Mouse (Mus musculus): ENCODE data around the gene Magi1.
"Not testable (repeated sequence)": the region's sequence is repeated elsewhere in the genome, so short reads cannot be mapped to it uniquely, and the experiment has no call there.

Gene Magi1

GRCm38 (mm10) chr6:94060621-94061213, 223.0 kb downstream of the Magi1 start:
- no peak for DNase-seq (ENCODE audit: low spot score)

- DNase-seq (ENCODE audit: low spot score), result no peak
These were observed 224.6 kb downstream of the Magi1 start for GRCm38 (mm10) chr6:94059090-94059489.

GRCm38 (mm10) chr6:94053920-94054319, 229.8 kb downstream of the Magi1 start:
- peak; percentile 84 for DNase-seq (ENCODE audit: low spot score)

DNA sequence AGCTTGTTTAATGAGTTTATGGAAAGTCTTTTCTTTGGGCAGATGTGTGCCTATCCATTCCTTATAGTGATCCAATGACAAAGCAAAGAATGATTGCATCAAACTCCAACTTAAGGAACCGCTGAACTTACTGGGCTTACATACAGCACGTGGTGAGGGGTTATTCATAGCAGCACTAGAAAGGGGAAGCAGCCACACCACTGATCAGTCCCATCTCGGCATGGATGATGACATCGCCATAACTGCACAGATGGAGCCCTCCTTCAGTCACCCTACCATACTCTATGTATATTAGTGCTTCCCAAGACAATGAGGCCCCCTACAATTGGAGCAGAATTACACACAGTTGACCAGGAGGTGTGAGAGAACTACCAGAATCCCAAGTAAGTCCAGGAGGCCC, 238.5 kb downstream of the Magi1 start:
- no peak for DNase-seq (ENCODE audit: low spot score)

- DNase-seq (ENCODE audit: low spot score), result no peak
These were observed 240.3 kb downstream of the Magi1 start for GRCm38 (mm10) chr6:94043461-94043860.

- DNase-seq (ENCODE audit: low spot score), result peak; percentile 57
These were observed 243.6 kb downstream of the Magi1 start for GRCm38 (mm10) chr6:94040093-94040492.

- DNase-seq (ENCODE audit: low spot score), result no peak
These were observed 244.8 kb downstream of the Magi1 start for GRCm38 (mm10) chr6:94038897-94039296.

- no peak for DNase-seq (ENCODE audit: low spot score)
These were observed 247.2 kb downstream of the Magi1 start for GRCm38 (mm10) chr6:94036554-94036953.

- no peak for DNase-seq (ENCODE audit: low spot score)
These were observed 257.4 kb downstream of the Magi1 start for GRCm38 (mm10) chr6:94026361-94026760.

DNA sequence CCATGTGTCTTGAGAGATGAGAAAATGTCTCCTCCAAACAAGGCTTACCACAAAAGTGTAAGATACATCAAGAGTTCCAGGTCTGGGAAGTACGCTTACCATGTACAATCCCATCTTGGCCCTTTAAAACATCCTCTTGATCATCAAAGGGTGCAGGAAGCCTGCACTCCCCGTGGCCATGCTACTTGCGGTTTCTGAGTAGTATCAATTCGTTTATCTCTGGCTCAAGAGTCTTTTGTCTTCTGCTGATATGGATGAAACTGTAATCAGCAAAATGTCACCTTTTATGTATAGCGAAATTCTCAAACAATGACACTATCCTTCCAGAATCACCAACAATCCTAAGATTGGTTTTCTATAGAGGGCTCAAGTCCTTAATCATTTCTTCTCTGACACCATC, 261.3 kb downstream of the Magi1 start:
- DNase-seq (ENCODE audit: low spot score), result no peak

DNA sequence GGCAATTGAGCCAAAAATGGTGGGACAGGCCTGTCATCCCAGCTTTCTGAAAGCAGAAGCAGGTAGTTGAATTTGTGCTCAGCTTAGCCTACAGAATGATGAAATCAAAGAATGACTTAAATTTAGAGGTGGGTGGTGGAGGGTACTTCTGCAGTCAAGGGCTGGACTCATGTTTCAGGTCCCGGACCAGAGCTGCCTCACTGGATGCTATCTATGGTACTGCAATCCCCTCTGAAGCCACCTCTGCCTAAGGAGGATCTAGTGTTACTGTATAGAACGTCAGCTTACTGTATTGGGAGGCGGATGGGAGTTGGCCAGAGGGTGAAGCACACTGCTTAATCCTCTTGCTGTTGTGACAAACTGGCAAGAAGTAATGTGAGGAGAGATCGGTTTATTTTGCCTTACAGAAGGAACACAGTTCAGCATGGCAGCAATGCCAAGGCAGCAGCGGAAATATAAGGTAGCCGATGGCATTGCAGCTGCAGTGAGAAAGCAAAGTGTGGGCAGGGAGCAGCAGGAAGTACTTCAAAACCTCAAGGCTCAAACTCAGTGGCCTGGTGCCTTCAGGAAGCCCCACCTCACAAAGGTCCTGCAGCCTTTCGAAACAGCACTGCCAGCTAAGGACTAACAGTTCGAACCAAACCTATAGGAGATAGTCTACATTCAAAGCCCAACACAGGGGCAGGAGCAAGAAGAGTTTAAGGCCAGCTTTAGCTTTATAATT, 262.3 kb downstream of the Magi1 start:
- no peak for DNase-seq (ENCODE audit: low spot score)

DNA sequence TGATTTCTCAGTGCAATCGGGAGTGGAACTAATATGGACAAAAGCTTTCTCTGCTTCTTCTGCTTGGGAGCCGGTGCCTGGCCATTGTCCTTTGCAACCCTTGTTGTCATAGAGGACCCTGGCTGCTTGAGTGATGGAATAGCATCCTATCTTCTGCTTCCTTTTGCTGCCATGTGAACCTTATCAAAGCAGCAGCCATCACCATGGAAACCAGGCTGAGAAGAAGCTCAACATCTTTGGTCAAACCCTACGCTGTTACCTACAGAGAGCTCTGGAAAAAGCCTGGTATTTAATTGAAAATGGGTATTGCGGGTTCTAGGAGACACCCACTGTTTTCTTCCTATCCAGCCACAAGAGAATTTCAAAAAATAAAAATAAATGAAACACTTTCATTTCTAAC, 263.2 kb downstream of the Magi1 start:
- no peak for DNase-seq (ENCODE audit: low spot score)

DNA sequence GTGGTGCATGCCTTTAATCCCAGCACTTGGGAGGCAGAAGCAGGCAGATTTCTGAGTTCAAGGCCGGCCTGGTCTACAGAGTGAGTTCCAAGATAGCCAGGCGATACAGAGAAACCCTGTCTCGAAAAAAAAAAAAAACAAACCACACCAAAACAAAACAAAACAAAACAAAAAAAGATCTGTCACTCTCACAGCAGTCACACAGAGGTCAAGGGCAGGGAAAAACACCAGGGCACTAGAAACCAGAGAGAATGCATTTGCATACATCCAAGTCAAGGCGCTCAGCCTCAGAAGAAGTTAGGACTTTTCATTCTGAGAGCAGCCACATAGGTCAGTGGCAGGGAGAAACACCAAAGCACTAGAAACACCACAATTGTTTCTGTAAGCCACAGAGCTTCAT, 263.8 kb downstream of the Magi1 start:
- no peak for DNase-seq (ENCODE audit: low spot score)

DNA sequence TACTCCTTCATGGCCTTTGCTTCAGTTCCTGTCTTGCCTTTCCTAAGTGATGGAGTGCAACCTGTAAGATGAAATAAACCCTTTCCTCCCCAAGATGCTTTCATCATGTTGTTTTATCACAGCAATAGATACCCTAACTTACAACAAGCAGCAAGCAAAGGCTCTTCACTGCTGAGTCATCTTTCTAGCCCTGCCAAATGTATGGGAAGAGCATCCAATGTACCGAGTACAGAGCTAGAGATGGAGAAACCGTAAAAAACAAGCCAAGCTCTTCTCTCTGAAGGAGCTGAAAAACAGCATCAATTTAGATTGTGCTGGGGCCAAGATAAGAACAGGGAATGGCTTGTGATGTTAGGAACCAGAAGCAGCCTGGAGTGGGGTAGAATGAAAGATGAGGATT, 270.0 kb downstream of the Magi1 start:
- no peak for DNase-seq (ENCODE audit: low spot score)

DNA sequence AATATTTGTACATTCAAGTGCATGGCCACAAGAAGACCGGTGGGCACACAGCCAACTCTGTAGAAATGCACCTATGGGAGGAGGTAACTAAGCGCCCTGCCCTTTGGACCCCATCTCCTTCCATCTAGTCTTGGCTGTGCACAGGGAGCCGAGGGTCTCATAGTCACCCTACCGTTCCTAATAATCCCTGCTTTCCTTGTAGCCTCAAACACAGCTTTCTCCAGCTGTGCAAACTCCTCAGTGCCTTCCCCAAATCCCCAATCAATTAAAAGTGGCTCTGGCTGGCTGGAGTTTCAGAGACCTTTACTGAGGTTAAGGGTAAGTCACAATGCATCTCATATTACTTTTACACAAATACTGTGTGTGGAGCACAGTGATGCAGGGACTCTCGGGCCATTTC, 271.8 kb downstream of the Magi1 start:
- no peak for DNase-seq (ENCODE audit: low spot score)

- no peak for DNase-seq (ENCODE audit: low spot score)
These were observed 272.2 kb downstream of the Magi1 start for GRCm38 (mm10) chr6:94011521-94011920.

DNA sequence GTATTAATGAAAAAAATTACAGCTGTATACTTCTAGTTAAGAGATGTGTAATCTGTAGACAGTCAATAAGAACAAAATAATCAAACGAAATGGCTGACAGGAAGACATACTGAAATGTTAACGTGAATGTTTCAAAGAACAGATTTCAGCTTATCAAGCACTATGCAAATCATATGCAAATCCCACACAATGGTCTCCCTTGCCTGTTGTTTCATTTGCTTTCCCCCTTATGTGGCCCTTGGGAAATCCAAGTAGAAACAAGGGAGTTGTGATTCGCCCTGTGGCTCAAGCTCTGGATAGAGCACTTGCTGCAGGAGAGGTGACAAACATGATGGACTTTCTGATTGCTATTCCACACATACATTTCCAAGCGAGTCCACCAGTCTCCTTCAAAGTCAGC, 275.1 kb downstream of the Magi1 start:
- DNase-seq (ENCODE audit: low spot score), result no peak

GRCm38 (mm10) chr6:94003586-94003985, 280.1 kb downstream of the Magi1 start:
- DNase-seq (ENCODE audit: low spot score), result not testable (repeated sequence)

- DNase-seq (ENCODE audit: low spot score), result no peak
These were observed 286.8 kb downstream of the Magi1 start for GRCm38 (mm10) chr6:93996841-93997485.

GRCm38 (mm10) chr6:93987561-93987960, 296.2 kb downstream of the Magi1 start:
- no peak for DNase-seq (ENCODE audit: low spot score)

GRCm38 (mm10) chr6:93985111-93985510, 298.6 kb downstream of the Magi1 start:
- peak; percentile 69 for DNase-seq (ENCODE audit: low spot score)

DNA sequence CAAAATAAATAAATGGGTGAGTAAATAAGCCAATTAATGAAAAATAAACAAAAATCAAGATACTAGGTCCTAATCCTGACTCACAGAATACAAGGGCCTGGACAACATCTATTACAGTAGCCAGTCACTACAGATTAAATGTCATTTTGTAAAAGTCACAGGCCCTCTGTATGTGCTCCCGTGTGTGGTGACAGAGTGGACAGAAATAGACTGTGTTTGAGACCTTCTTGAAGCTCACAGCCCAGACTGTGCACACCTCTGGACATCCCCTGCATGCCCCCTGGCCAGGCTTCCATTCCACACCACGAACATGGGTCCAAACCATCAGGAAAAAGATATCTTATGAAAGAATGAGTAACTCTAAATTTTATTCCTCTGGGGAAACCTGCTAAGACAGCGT, 300.2 kb downstream of the Magi1 start:
- no peak for DNase-seq (ENCODE audit: low spot score)

- no peak for DNase-seq (ENCODE audit: low spot score)
These were observed 302.5 kb downstream of the Magi1 start for GRCm38 (mm10) chr6:93981211-93981610.

Measured in adipocyte (in vitro differentiated cells).